Mouse (Mus musculus) lung, embryonic 16.5 days (tissue): ENCODE data around the gene Zdhhc1. TPM values are rescaled to one million over a fixed set of nuclear protein-coding genes. Genes with fewer than 3 reads are reported as not detected.

Source experiments
- ATAC-seq: fragments of 200-750 bp; cut with Nextera tagmentation; 2 replicates; pipeline ENCODE4 v1.8.0; 2017; ENCODE audit warnings: low read depth, mild to moderate bottlenecking, moderate library complexity
- H3K27ac ChIP-seq: fragments of 300-500 bp; sonication (generic); 2 replicates; pipeline ENCODE4 v1.5.1; 2014; ENCODE audit warnings: mild to moderate bottlenecking, control low read depth, low read length
- H3K27me3 ChIP-seq: fragments of 300-500 bp; sonication (generic); 2 replicates; pipeline ENCODE4 v1.6.1; 2014; ENCODE audit warnings: low read depth, low read length, mixed read lengths; ENCODE audit not compliant: control insufficient read depth, insufficient read depth
- H3K36me3 ChIP-seq: fragments of 300-500 bp; sonication (generic); 2 replicates; pipeline ENCODE4 v1.6.1; 2014; ENCODE audit warnings: low read length; ENCODE audit not compliant: control insufficient read depth, insufficient read depth
- H3K4me1 ChIP-seq: fragments of 300-500 bp; sonication (generic); replicated peaks from 2 replicates; pipeline ENCODE4 v1.6.1; 2014; ENCODE audit warnings: low read length, mixed read lengths; ENCODE audit not compliant: control insufficient read depth, insufficient read depth
- H3K4me2 ChIP-seq: fragments of 300-500 bp; sonication (generic); 2 replicates; pipeline ENCODE4 v1.6.1; 2014; ENCODE audit warnings: low read depth, low read length, control low read depth
- H3K4me3 ChIP-seq: fragments of 300-500 bp; sonication (generic); 2 replicates; pipeline ENCODE4 v1.5.1; 2014; ENCODE audit warnings: mild to moderate bottlenecking, low read length, control low read depth
- H3K9ac ChIP-seq: fragments of 300-500 bp; sonication (generic); 2 replicates; pipeline ENCODE4 v1.6.1; 2014; ENCODE audit warnings: low read length, control low read depth
- H3K9me3 ChIP-seq: fragments of 300-500 bp; sonication (generic); 2 replicates; pipeline ENCODE4 v1.6.1; 2016; ENCODE audit warnings: low read length; ENCODE audit not compliant: control insufficient read depth
- WGBS: fragments of 180-500 bp; shearing (Covaris S2); extraction: QIAGEN DNeasy Blood & Tissue Kit; methylation state at CpG from one replicate; pipeline ENCODE4 v1.1.7; 2014; 5-methylcytosine and 5-hydroxymethylcytosine counted together
- polyA plus RNA-seq: library from polyadenylated mRNA; unstranded; fragments of >200 nt; fragmentation: Nextera tagmentation; extraction: Ambion mirVana; gene quantifications from 2 replicates; pipeline ENCODE4 v1.2.1, GENCODE M21; 2015

The Zdhhc1 gene
- polyA plus RNA-seq, 1 experiment from 2014 or later = 48.3 TPM

DNA sequence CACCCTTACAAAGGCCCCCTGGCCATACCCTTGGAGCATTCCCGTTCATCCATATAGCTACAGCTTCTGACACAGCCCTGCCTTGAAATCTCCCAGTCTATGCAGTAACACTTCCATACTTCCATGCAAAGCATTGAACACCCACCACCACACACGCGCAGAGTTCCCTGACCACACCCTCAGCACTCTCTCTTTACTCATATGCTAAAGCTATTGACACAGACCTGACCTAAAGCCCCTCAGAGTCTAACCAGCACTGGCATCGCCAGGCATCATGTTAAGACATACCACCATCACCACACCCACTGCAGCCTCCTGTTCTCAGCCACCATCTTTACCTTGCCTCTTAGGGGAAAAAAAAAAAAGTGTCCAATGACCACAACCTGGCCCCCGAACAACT, 26.4 kb downstream of the Zdhhc1 start:
- no peak for ATAC-seq
- no peak overlapping the region for H3K4me3 ChIP-seq
- H3K4me2 ChIP-seq = peak overlapping the region; percentile 69
- 70% methylated on average over 5 of the region's 5 CpGs for WGBS
- H3K9me3 ChIP-seq = no peaks in the 10 kb centered on the region
- H3K27ac ChIP-seq = no peak overlapping the region
- no peaks in the 10 kb centered on the region; the same call in 1 of the 2 replicates for H3K27me3 ChIP-seq
- H3K9ac ChIP-seq = no peak overlapping the region
- H3K36me3 ChIP-seq = peaks cover 4% of the 10 kb centered on the region; the same call in 1 of the 2 replicates
- H3K4me1 ChIP-seq = peaks cover 56% of the 10 kb centered on the region

DNA sequence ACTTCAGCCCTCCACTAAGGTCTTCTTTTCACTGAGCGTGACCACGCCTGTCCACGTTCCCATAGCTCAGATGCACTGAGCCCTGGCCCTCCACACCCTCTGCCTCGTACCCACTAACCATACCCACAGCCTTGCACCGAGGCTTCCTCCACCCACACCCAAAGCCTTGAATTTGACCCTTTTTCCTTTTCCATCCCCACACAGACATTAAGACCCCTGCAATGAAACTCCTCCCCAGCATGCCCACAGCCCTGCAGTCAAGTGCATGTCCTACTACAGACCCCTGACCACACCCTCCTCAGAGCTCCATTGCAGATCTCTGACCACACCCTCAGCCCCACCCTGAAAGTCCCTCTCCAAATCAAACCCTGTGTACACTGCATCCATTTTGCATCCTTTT, 26.9 kb downstream of the Zdhhc1 start:
- no peak overlapping the region for H3K27ac ChIP-seq
- no peak for ATAC-seq
- H3K9ac ChIP-seq = no peak overlapping the region
- peaks cover 51% of the 10 kb centered on the region for H3K4me1 ChIP-seq
- WGBS = 89% methylated on average over 5 of the region's 5 CpGs
- peaks cover 3% of the 10 kb centered on the region; the same call in 1 of the 2 replicates for H3K36me3 ChIP-seq
- H3K9me3 ChIP-seq = no peaks in the 10 kb centered on the region
- no peak overlapping the region for H3K4me2 ChIP-seq
- H3K27me3 ChIP-seq = no peaks in the 10 kb centered on the region; the same call in 1 of the 2 replicates
- H3K4me3 ChIP-seq = no peak overlapping the region

DNA sequence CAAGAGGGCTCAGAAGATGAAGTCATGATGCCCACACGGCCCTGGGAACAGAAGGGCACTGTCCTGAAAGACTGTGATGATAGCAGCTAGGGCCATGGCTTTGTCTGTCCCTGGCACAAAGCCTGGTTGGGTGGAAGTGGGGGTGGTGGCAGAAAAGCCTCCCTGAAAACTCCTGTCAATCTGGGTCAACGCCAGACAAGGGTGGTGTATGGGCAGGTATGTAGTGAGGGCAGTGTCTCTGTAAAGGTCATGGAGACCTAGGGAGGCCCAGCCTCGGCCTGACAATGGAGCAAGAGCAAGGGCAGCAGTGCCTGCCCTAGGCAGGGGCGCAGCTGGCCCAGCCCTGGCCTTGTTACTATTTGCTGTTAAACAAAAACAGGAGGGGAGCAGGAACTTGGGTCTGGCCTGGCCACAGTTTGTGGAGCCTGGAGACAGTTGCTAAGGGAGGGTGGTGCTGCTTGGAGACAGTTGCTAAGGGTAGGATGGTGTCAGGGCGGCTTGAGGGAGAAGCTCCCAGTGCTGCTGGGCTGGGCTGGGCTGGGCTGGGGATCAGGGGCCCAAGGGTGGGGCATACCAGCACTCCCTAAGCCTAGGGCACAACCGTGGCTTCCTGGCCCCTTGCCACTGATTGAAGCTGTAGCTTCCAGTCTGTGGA, 27.5 kb downstream of the Zdhhc1 start:
- 46% methylated on average over 6 of the region's 6 CpGs for WGBS
- no peak for ATAC-seq
- H3K27me3 ChIP-seq = no peaks in the 10 kb centered on the region; the same call in 1 of the 2 replicates

DNA sequence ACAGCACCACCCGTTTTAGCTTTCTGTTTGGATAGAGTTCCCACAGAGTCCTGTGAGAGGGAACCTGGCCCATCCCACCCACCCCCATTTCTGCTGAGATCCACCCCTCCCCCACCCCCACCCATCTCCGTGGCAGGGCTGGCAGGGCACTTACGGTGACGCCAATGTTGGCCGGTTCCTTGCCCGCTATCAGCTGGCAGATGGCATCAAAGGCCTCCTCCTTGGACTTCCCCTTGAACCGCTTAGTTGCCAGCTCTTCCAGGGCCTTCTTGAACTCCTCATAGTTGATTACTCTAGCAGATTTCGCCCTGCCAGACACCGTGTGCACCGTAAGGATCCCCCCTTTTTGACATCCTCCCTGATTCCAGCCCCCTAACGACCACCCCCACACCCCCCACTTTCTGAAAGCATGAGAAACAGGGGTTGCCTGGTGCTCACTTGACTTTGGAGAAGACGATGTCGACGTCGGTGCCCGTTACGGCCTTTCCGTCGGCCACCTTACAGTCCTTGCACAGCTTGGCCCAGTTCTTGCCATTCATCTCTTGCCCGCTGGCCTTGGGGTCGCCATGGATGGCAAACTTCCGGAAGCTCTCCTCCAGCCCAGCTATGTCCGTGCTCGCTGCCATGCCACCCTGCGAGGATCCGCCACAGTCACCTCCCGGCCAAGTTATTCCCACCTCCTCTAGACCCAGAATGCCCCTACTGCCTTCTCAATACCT, 28.5 kb downstream of the Zdhhc1 start:
- Histone ChIP-seq H3K4me2 (no peak overlapping the region), H3K4me3 (no peak overlapping the region), H3K36me3 (0 out of 2 replicates have a peak, but pooled peaks cover 3% of the 10 kb centered on the region), H3K9ac (no peak overlapping the region), H3K9me3 (no peaks in the 10 kb centered on the region), H3K4me1 (peaks cover 40% of the 10 kb centered on the region), H3K27me3 (no peaks in the 10 kb centered on the region; the same call in 1 of the 2 replicates), H3K27ac (no peak overlapping the region)
- WGBS = 88% methylated on average over 27 of the region's 27 CpGs
- ATAC-seq = no peak

More for the DNA sequence above, 27.5 kb downstream of the Zdhhc1 start:
- Histone ChIP-seq H3K4me3 (no peak overlapping the region), H3K9me3 (no peaks in the 10 kb centered on the region), H3K9ac (peak overlapping the region; percentile 19; the same call in 1 of the 2 replicates), H3K27ac (no peak overlapping the region), H3K4me2 (no peak overlapping the region), H3K4me1 (peaks cover 48% of the 10 kb centered on the region), H3K36me3 (peaks cover 3% of the 10 kb centered on the region; the same call in 1 of the 2 replicates)

DNA sequence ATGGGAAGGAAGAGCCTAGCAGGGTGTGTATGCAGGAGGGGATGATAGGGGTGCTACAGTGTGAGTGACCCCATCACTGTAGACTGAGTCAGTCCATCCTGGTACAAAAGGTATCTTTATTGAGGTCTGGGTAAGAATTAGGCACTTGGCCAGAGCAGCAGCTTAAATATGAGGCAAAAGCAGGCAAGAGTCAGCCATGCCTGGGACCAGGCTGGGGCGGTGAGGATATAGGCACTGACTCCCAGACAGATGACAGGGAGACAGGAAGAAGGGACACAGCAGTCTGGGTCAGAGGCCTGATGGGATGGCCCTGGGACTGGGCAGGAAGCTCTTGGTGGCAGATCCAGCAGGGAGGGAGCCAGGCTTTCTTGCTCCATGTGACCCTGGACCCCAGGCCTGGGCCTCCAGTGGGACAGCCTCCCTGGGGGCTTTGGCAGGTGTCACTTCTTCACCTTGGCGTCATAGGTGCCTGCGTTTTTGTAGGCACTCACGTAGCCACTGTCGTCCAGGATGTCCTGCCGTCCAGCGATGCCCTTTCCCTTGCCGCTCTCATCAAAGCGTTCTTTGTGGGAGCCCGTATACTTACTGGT, 29.2 kb downstream of the Zdhhc1 start:
- Histone ChIP-seq H3K4me1 (peaks cover 40% of the 10 kb centered on the region), H3K9me3 (no peaks in the 10 kb centered on the region), H3K27me3 (no peaks in the 10 kb centered on the region; the same call in 1 of the 2 replicates), H3K9ac (no peak overlapping the region), H3K36me3 (0 out of 2 replicates have a peak, but pooled peaks cover 1% of the 10 kb centered on the region), H3K27ac (peak overlapping the region; percentile 43; the same call in 1 of the 2 replicates), H3K4me2 (no peak overlapping the region), H3K4me3 (no peak overlapping the region)
- whole genome bisulfite sequencing = 89% methylated on average over 10 of the region's 10 CpGs
- no peak for ATAC-seq

DNA sequence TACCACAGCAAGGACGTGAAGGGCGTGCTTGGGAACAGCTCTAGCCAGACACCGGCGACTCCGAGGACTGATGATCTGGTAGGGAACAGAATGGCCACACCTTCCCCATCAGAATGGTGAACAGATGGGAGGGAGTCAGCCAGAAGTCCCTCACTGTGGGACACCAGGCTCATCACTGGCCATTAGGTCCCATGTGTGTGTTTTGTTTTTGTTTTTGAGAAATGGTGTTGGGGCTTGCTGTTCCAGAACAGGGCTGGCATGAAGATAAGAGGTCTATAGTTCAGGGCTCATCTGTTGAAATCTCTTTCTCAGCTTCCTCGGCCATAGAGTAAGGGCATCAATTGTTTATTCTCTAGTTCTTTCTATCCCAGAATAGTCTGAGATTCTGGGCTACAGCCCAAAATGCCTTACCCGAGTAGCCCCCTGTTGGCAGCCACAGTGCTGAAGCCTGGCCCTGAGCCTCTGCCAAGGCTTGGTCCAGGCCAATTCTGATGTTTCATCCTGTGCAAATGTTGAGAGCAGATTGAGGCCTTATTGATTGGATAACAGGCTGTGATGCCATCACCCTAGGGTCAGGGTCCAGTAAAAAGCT, 29.9 kb downstream of the Zdhhc1 start:
- Histone ChIP-seq H3K9ac (no peak overlapping the region), H3K27ac (peak overlapping the region; percentile 43; the same call in 1 of the 2 replicates), H3K36me3 (no peaks in the 10 kb centered on the region), H3K4me1 (peaks cover 41% of the 10 kb centered on the region), H3K9me3 (no peaks in the 10 kb centered on the region), H3K4me3 (no peak overlapping the region), H3K4me2 (no peak overlapping the region), H3K27me3 (no peaks in the 10 kb centered on the region)
- no peak for ATAC-seq
- 62% methylated on average over 7 of the region's 7 CpGs for WGBS

DNA sequence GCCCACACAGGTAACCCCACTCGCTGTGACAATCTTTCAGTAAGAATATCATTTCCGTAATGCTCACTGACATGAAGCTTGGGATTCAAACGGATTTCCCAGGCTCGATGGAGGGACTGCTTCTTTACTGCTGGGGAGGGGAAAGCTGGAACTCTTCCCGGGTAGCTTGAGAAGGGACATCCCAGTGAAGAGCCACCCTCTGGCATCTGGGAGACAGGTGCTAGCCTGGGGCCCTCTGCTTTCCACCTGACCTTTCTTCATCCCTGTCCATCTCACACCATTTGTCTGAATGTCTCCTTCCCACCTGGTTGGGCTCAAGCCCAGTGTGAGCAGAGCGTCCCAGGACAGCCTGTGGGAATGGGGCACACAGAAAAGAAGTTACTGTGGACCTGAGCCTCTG, 30.5 kb downstream of the Zdhhc1 start:
- Histone ChIP-seq H3K4me2 (no peak overlapping the region), H3K27me3 (no peaks in the 10 kb centered on the region), H3K36me3 (no peaks in the 10 kb centered on the region), H3K4me3 (no peak overlapping the region), H3K9me3 (no peaks in the 10 kb centered on the region), H3K4me1 (peaks cover 40% of the 10 kb centered on the region), H3K9ac (no peak overlapping the region), H3K27ac (no peak overlapping the region)
- ATAC-seq = no peak
- WGBS = 74% methylated on average over 6 of the region's 6 CpGs

DNA sequence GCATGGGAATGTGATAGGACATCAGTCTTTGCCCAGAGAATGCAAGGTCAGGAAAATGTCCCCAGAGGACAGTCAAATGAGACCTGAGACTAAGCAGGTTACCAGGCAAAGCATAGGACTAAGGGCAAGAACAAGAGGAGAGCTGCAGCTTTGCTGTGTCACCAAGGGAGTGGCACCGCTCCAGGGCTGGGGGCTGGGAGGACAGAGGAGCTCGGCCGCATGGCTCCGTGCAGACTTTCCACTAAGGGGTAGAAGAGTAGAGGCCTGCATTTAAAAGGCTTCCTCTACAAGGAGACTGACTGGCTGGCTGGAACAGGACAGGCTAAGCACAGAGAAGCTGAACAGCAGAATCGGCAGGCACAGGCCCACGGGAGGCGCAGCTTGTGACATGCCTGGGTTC, 32.1 kb downstream of the Zdhhc1 start:
- Histone ChIP-seq H3K4me1 (peaks cover 38% of the 10 kb centered on the region), H3K36me3 (no peaks in the 10 kb centered on the region), H3K27me3 (no peaks in the 10 kb centered on the region), H3K4me2 (no peak overlapping the region), H3K27ac (no peak overlapping the region), H3K9me3 (no peaks in the 10 kb centered on the region), H3K9ac (0 out of 2 replicates have a peak overlapping the region, but pooled peaks have one; percentile 24), H3K4me3 (no peak overlapping the region)
- 49% methylated on average over 7 of the region's 7 CpGs for WGBS
- no peak for ATAC-seq
